Mouse (Mus musculus): ENCODE results near the gene Jaml. TPM values are rescaled to one million over a fixed set of nuclear protein-coding genes. Genes with fewer than 3 reads are reported as not detected.

The Jaml gene
- polyA plus RNA-seq, 1 experiment from 2014 or later, result not detected

GRCm38 (mm10) chr9:45060151-45060550 is 18.8 kb upstream of the Jaml start:
- ATAC-seq (ENCODE audit: low FRiP score, low TSS enrichment), result no peak
- H3K27ac ChIP-seq (ENCODE audit: low read depth, low read length), result no peak overlapping the region
- 43% methylated on average over 7 of the region's 7 CpGs for WGBS
- H3K4me3 ChIP-seq (ENCODE audit: low read length), result no peak overlapping the region
- no peaks in the 10 kb centered on the region for H3K36me3 ChIP-seq (ENCODE audit: control insufficient read depth, insufficient read depth, low read length)
- H3K9me3 ChIP-seq (ENCODE audit: control insufficient read depth, low read length), result no peaks in the 10 kb centered on the region
- no peak overlapping the region for H3K4me2 ChIP-seq (replicated peaks; ENCODE audit: low read depth, low read length)
- no peaks in the 10 kb centered on the region for H3K27me3 ChIP-seq (ENCODE audit: control insufficient read depth, insufficient read depth, low read length)
- no peak overlapping the region for H3K9ac ChIP-seq (ENCODE audit: low read depth, low read length)
- H3K4me1 ChIP-seq (ENCODE audit: control insufficient read depth, insufficient read depth, low read length), result no peaks in the 10 kb centered on the region

DNA sequence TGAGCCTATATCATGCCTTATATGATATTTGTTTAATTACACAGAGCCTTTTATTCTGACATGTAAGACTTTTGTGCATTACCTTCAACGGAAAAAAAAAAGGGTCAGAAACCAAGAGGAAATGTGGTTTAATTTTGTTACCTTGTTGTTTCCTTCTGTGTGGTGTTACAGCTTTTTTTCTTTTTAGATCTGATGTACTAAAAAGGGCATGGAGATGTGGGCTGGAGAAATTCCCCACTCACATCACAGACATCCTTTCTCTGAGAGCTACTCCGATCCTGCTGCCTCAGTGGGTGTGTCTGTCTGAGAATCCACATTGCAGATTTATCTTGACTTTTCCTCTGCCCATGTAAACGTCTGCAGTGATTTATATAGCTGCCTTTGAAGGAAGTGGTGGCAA is 16.3 kb upstream of the Jaml start:
- 62% methylated on average over 3 of the region's 3 CpGs for WGBS
- Histone ChIP-seq H3K9me3 (ENCODE audit: control insufficient read depth, low read length) (no peaks in the 10 kb centered on the region), H3K36me3 (ENCODE audit: control insufficient read depth, insufficient read depth, low read length) (no peaks in the 10 kb centered on the region), H3K27ac (ENCODE audit: low read depth, low read length) (no peak overlapping the region), H3K4me2 (replicated peaks; ENCODE audit: low read depth, low read length) (no peak overlapping the region), H3K27me3 (ENCODE audit: control insufficient read depth, insufficient read depth, low read length) (no peaks in the 10 kb centered on the region), H3K4me3 (ENCODE audit: low read length) (no peak overlapping the region), H3K4me1 (ENCODE audit: control insufficient read depth, insufficient read depth, low read length) (no peaks in the 10 kb centered on the region), H3K9ac (ENCODE audit: low read depth, low read length) (no peak overlapping the region)
- ATAC-seq (ENCODE audit: low FRiP score, low TSS enrichment), result no peak

GRCm38 (mm10) chr9:45064421-45064820 is 14.6 kb upstream of the Jaml start:
- Histone ChIP-seq H3K4me2 (replicated peaks; ENCODE audit: low read depth, low read length) (no peak overlapping the region), H3K27ac (ENCODE audit: low read depth, low read length) (no peak overlapping the region), H3K36me3 (ENCODE audit: control insufficient read depth, insufficient read depth, low read length) (no peaks in the 10 kb centered on the region), H3K9ac (ENCODE audit: low read depth, low read length) (no peak overlapping the region), H3K9me3 (ENCODE audit: control insufficient read depth, low read length) (no peaks in the 10 kb centered on the region), H3K4me1 (ENCODE audit: control insufficient read depth, insufficient read depth, low read length) (no peaks in the 10 kb centered on the region), H3K27me3 (ENCODE audit: control insufficient read depth, insufficient read depth, low read length) (no peaks in the 10 kb centered on the region), H3K4me3 (ENCODE audit: low read length) (no peak overlapping the region)
- 69% methylated on average over 6 of the region's 6 CpGs for WGBS
- no peak for ATAC-seq (ENCODE audit: low FRiP score, low TSS enrichment)

DNA sequence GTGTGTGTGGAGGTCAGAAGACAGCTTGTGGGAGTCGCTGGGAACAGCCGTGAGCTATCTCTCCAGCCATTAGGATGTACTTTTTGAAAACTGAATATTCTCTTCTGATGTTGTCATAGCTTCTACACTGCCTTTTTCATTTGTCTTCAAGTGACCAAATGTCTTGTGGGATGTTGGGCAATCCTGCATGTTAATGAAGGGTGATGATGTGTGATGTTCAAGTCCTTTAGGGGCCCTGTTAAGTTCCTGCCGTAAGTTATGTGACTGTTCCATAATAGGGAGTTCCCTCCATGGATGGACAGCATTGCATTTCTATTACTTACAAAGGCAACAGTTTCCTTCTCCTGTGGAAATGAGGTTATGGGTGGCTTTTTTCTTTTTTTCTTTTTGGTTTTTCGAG is 12.2 kb upstream of the Jaml start:
- H3K9ac ChIP-seq (ENCODE audit: low read depth, low read length), result no peak overlapping the region
- no peak overlapping the region for H3K4me2 ChIP-seq (replicated peaks; ENCODE audit: low read depth, low read length)
- H3K4me3 ChIP-seq (ENCODE audit: low read length), result no peak overlapping the region
- no peaks in the 10 kb centered on the region for H3K27me3 ChIP-seq (ENCODE audit: control insufficient read depth, insufficient read depth, low read length)
- no peaks in the 10 kb centered on the region for H3K36me3 ChIP-seq (ENCODE audit: control insufficient read depth, insufficient read depth, low read length)
- H3K4me1 ChIP-seq (ENCODE audit: control insufficient read depth, insufficient read depth, low read length), result no peaks in the 10 kb centered on the region
- 75% methylated on average over 4 of the region's 4 CpGs for WGBS
- ATAC-seq (ENCODE audit: low FRiP score, low TSS enrichment), result no peak
- H3K27ac ChIP-seq (ENCODE audit: low read depth, low read length), result no peak overlapping the region
- H3K9me3 ChIP-seq (ENCODE audit: control insufficient read depth, low read length), result no peaks in the 10 kb centered on the region

DNA sequence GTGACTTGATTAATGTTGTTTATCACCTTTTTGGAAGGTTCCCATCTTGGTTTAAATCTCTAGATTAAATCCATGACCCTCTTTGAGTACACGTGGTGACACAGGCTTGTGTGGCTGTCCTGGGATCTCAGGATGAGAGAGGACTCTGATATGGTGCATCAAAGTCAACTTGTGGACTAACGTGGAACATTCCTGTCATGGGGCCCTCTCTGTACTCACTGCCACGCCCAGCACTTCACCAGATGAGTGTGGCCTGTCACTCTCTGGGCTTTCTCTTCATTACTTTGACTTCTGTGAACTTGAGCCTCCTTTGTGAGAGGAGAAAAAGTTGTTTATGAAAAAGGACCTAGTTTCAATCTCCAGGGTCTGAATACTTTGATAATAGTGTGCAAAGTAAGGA is 7.2 kb upstream of the Jaml start:
- no peaks in the 10 kb centered on the region for H3K36me3 ChIP-seq (ENCODE audit: control insufficient read depth, insufficient read depth, low read length)
- 69% methylated on average over 3 of the region's 3 CpGs for WGBS
- no peak overlapping the region for H3K9ac ChIP-seq (ENCODE audit: low read depth, low read length)
- H3K4me1 ChIP-seq (ENCODE audit: control insufficient read depth, insufficient read depth, low read length), result no peaks in the 10 kb centered on the region
- H3K4me2 ChIP-seq (replicated peaks; ENCODE audit: low read depth, low read length), result no peak overlapping the region
- H3K4me3 ChIP-seq (ENCODE audit: low read length), result no peak overlapping the region
- no peaks in the 10 kb centered on the region for H3K9me3 ChIP-seq (ENCODE audit: control insufficient read depth, low read length)
- no peak for ATAC-seq (ENCODE audit: low FRiP score, low TSS enrichment)
- H3K27ac ChIP-seq (ENCODE audit: low read depth, low read length), result no peak overlapping the region
- H3K27me3 ChIP-seq (ENCODE audit: control insufficient read depth, insufficient read depth, low read length), result no peaks in the 10 kb centered on the region

DNA sequence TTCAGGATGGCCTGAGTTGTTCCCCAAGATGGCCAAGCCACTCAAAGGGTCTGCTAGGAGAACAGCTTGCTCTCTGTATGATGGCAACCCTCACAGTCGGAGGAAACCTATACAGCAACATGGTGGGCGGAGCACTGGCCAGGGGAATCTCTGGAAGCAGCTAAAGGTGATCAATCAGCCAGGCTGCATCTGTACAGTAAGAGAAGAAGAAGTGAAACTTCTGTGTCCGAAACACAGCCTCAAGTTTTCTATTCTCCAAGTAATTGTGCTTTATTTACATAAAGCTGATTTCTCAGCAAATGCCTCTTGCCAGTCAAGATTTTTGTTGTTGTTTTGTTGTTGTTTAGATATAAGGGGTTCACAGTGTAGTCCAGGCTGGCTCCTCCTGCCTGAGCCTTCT is 1.1 kb upstream of the Jaml start:
- Histone ChIP-seq H3K4me3 (ENCODE audit: low read length) (no peak overlapping the region), H3K36me3 (ENCODE audit: control insufficient read depth, insufficient read depth, low read length) (no peaks in the 10 kb centered on the region), H3K27me3 (ENCODE audit: control insufficient read depth, insufficient read depth, low read length) (no peaks in the 10 kb centered on the region), H3K9me3 (ENCODE audit: control insufficient read depth, low read length) (no peaks in the 10 kb centered on the region), H3K4me1 (ENCODE audit: control insufficient read depth, insufficient read depth, low read length) (no peaks in the 10 kb centered on the region), H3K9ac (ENCODE audit: low read depth, low read length) (no peak overlapping the region), H3K4me2 (replicated peaks; ENCODE audit: low read depth, low read length) (no peak overlapping the region), H3K27ac (ENCODE audit: low read depth, low read length) (no peak overlapping the region)
- WGBS, result 68% methylated on average over 3 of the region's 3 CpGs
- ATAC-seq (ENCODE audit: low FRiP score, low TSS enrichment), result no peak

- no peak for ATAC-seq (ENCODE audit: low FRiP score, low TSS enrichment)
- Histone ChIP-seq H3K4me1 (ENCODE audit: control insufficient read depth, insufficient read depth, low read length) (no peaks in the 10 kb centered on the region), H3K9me3 (ENCODE audit: control insufficient read depth, low read length) (no peaks in the 10 kb centered on the region), H3K27me3 (ENCODE audit: control insufficient read depth, insufficient read depth, low read length) (no peaks in the 10 kb centered on the region), H3K9ac (ENCODE audit: low read depth, low read length) (no peak overlapping the region), H3K36me3 (ENCODE audit: control insufficient read depth, insufficient read depth, low read length) (no peaks in the 10 kb centered on the region), H3K4me3 (ENCODE audit: low read length) (no peak overlapping the region), H3K4me2 (replicated peaks; ENCODE audit: low read depth, low read length) (no peak overlapping the region), H3K27ac (ENCODE audit: low read depth, low read length) (no peak overlapping the region)
- 87% methylated on average over 3 of the region's 3 CpGs for WGBS
These were observed 4.1 kb downstream of the Jaml start for GRCm38 (mm10) chr9:45083132-45083531.

DNA sequence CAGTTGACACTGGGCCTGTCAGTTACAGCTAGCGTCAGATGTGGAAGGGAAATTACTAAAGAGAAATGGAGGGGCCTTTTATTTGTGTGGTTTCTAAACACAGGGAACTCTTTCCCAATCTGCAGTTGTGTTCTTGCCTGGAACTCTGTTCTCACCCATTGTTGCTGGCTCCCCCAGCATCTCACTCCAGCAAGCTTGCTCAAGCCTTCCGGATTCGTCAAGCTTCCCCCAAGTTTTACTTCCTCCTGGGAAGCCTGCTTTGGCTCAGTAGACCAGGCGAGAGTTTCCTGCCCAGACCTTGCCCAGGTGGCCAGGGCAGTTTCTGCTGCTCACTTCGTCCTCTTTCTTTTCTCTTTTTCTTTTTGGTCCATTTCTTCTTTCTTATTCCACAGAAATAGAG is 5.6 kb downstream of the Jaml start:
- H3K9me3 ChIP-seq (ENCODE audit: control insufficient read depth, low read length), result no peaks in the 10 kb centered on the region
- no peaks in the 10 kb centered on the region for H3K27me3 ChIP-seq (ENCODE audit: control insufficient read depth, insufficient read depth, low read length)
- no peak for ATAC-seq (ENCODE audit: low FRiP score, low TSS enrichment)
- WGBS, result 73% methylated on average over 5 of the region's 5 CpGs
- no peaks in the 10 kb centered on the region for H3K4me1 ChIP-seq (ENCODE audit: control insufficient read depth, insufficient read depth, low read length)
- no peak overlapping the region for H3K27ac ChIP-seq (ENCODE audit: low read depth, low read length)
- H3K9ac ChIP-seq (ENCODE audit: low read depth, low read length), result no peak overlapping the region
- no peak overlapping the region for H3K4me3 ChIP-seq (ENCODE audit: low read length)
- H3K4me2 ChIP-seq (replicated peaks; ENCODE audit: low read depth, low read length), result no peak overlapping the region
- H3K36me3 ChIP-seq (ENCODE audit: control insufficient read depth, insufficient read depth, low read length), result no peaks in the 10 kb centered on the region

- Histone ChIP-seq H3K4me2 (replicated peaks; ENCODE audit: low read depth, low read length) (no peak overlapping the region), H3K9ac (ENCODE audit: low read depth, low read length) (no peak overlapping the region), H3K36me3 (ENCODE audit: control insufficient read depth, insufficient read depth, low read length) (no peaks in the 10 kb centered on the region), H3K4me1 (ENCODE audit: control insufficient read depth, insufficient read depth, low read length) (no peaks in the 10 kb centered on the region), H3K4me3 (ENCODE audit: low read length) (no peak overlapping the region), H3K27me3 (ENCODE audit: control insufficient read depth, insufficient read depth, low read length) (no peaks in the 10 kb centered on the region), H3K27ac (ENCODE audit: low read depth, low read length) (no peak overlapping the region), H3K9me3 (ENCODE audit: control insufficient read depth, low read length) (no peaks in the 10 kb centered on the region)
- no peak for ATAC-seq (ENCODE audit: low FRiP score, low TSS enrichment)
- 91% methylated on average over 12 of the region's 12 CpGs for WGBS
These were observed 7.0 kb downstream of the Jaml start for GRCm38 (mm10) chr9:45085741-45086690.

All from kidney, embryonic 14.5 days (tissue).